ENCODE assay signal across 10 mouse cellular contexts in the genomic region with DNA sequence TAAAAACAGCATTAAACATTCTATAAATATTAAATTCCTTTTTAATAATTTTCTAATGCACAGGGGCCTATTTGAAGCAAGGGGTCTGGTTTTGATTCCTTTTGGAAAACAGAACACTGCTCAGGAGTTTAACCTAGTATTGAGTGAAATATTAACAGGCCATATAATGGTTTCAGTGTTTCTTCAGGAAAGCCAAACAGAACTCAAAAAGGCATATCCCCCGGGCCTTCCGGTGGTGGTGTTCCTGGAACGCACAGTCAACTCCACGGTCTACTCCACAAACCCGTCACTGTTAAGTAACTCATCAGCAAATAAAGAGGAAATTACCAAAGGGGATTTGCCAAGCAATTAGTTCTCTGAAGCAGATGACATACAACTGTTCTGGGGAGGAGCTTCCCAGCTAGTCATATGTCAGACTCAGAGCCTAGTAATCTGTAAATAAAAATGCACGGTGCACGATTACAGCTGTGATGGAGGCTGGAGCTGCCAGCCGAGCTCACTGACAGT. TPM values are rescaled to one million over a fixed set of nuclear protein-coding genes. Genes with fewer than 3 reads are reported as not detected.
DNase-seq lines count a peak whose midpoint lies in the region; ATAC-seq and TF ChIP-seq lines count a peak whose summit lies in the region.
"Had no signal": no experiment of that assay in that cellular context is flagged by ENCODE, and none has a peak within 500 bp of the region (broad histone marks: within the 10 kb centered on the region; RNA-seq: fewer than 3 reads in every experiment).

No protein-coding gene starts in this region.

- 39% methylated on average over 8 of the region's 8 CpGs for WGBS in limb, embryonic 12.5 days
- 81% methylated on average over 8 of the region's 8 CpGs for WGBS in limb, embryonic 10.5 days
- WGBS in bone marrow, adult 2 months: 42% methylated on average over 8 of the region's 8 CpGs
- WGBS in limb, embryonic 15.5 days: 32% methylated on average over 8 of the region's 8 CpGs

- no peaks in the 10 kb centered on the region for H3K9me3 ChIP-seq in limb, embryonic 12.5 days
- H3K9me3 ChIP-seq in limb, embryonic 10.5 days (replicated peaks): no peaks in the 10 kb centered on the region
- no peaks in the 10 kb centered on the region for H3K9me3 ChIP-seq in limb, embryonic 15.5 days
- H3K9me3 ChIP-seq: G1E had no signal

- no peak overlapping the region for H3K4me2 ChIP-seq in limb, embryonic 12.5 days
- H3K4me2 ChIP-seq in limb, embryonic 15.5 days: no peak overlapping the region

- peaks cover 12% of the 10 kb centered on the region for H3K4me1 ChIP-seq in limb, embryonic 12.5 days (replicated peaks)
- no peaks in the 10 kb centered on the region for H3K4me1 ChIP-seq in limb, embryonic 10.5 days
- peaks cover 4% of the 10 kb centered on the region for H3K4me1 ChIP-seq in bone marrow, adult 2 months (ENCODE audit: control insufficient read depth, insufficient read depth, low read length)
- peaks cover 6% of the 10 kb centered on the region for H3K4me1 ChIP-seq in limb, embryonic 15.5 days

- no peak overlapping the region for H3K9ac ChIP-seq in limb, embryonic 12.5 days (replicated peaks)
- no peak overlapping the region for H3K9ac ChIP-seq in limb, embryonic 15.5 days

- no peak for TF ChIP-seq POLR2A in bone marrow, adult 2 months (IDR thresholded peaks at IDR 0.05; ENCODE audit: borderline replicate concordance, control insufficient read depth, low read depth, low read length)

- no peak overlapping the region for H3K4me3 ChIP-seq in limb, embryonic 12.5 days (replicated peaks)
- H3K4me3 ChIP-seq in limb, embryonic 10.5 days: no peak overlapping the region
- no peak overlapping the region for H3K4me3 ChIP-seq in bone marrow, adult 2 months (replicated peaks; ENCODE audit: control insufficient read depth, low read depth, low read length)
- no peak overlapping the region for H3K4me3 ChIP-seq in limb, embryonic 15.5 days

- no peaks in the 10 kb centered on the region for H3K27me3 ChIP-seq in limb, embryonic 12.5 days
- H3K27me3 ChIP-seq in limb, embryonic 10.5 days (ENCODE audit: low read depth, poor library complexity, severe bottlenecking): no peaks in the 10 kb centered on the region
- H3K27me3 ChIP-seq in limb, embryonic 15.5 days: peaks cover 8% of the 10 kb centered on the region; the same call in 1 of the 2 replicates

- H3K27ac ChIP-seq in limb, embryonic 12.5 days: peak overlapping the region; percentile 41; the same call in 1 of the 2 replicates
- no peak overlapping the region for H3K27ac ChIP-seq in limb, embryonic 10.5 days
- H3K27ac ChIP-seq in bone marrow, adult 2 months (ENCODE audit: control insufficient read depth, insufficient read depth, low read depth, low read length, poor library complexity): peak overlapping the region; percentile 31; the same call in 1 of the 2 replicates
- 0 out of 2 replicates have a peak overlapping the region, but pooled peaks have one; percentile 13 for H3K27ac ChIP-seq in limb, embryonic 15.5 days

- no peaks in the 10 kb centered on the region for H3K36me3 ChIP-seq in limb, embryonic 12.5 days
- no peaks in the 10 kb centered on the region for H3K36me3 ChIP-seq in limb, embryonic 10.5 days
- H3K36me3 ChIP-seq in limb, embryonic 15.5 days: no peaks in the 10 kb centered on the region

- no peak for TF ChIP-seq CTCF in bone marrow, adult 2 months (IDR thresholded peaks at IDR 0.05; ENCODE audit: control insufficient read depth, insufficient read depth, low read length)

- no peak for DNase-seq in limb, embryonic 10.5 days (ENCODE audit: low spot score)
- DNase-seq in MN1 (ENCODE audit: low spot score): no peak
- DNase-seq in spleen, adult 12 weeks (ENCODE audit: low spot score): no peak
- no peak for DNase-seq in c-Kit-positive CD71-positive TER-119-positive erythroid progenitor cells, embryonic 14.5 days (ENCODE audit: low spot score)
- DNase-seq: adrenal gland, postnatal 25 days had no signal

- no peak for ATAC-seq in limb, embryonic 12.5 days (ENCODE audit: insufficient number of reproducible peaks, insufficient read depth, low FRiP score, low TSS enrichment, low read depth)
- peak; percentile 75 for ATAC-seq in granulocyte monocyte progenitor cell, adult 5-6 weeks (replicated peaks; ENCODE audit: poor library complexity, severe bottlenecking)
- ATAC-seq in limb, embryonic 15.5 days (ENCODE audit: insufficient number of reproducible peaks, low FRiP score, low TSS enrichment, low read depth): no peak; the same call in 1 of the 2 replicates

RNA-seq across cellular contexts. Expression of a gene that starts 14.4 kb away (rescaled TPM):
- polyA plus RNA-seq in limb, embryonic 12.5 days (2016; fragmentation: Nextera tagmentation; extraction: Ambion mirVana): 2.5 and 2.7 TPM in 2 replicates
- 1.0 and 1.4 TPM in 2 replicates for polyA plus RNA-seq in limb, embryonic 10.5 days (2016; fragmentation: Nextera tagmentation; extraction: Ambion mirVana)
- polyA plus RNA-seq in bone marrow, adult 2 months (2011; ENCODE audit: insufficient read depth, insufficient read length, low replicate concordance, missing spikeins): 3.2 and 5.8 TPM in 2 replicates
- 26.9 and 35.7 TPM in 2 replicates for total RNA-seq in granulocyte monocyte progenitor cell, adult 5-6 weeks (2014; fragmentation: Nextera tagmentation)
- total RNA-seq in granulocyte monocyte progenitor cell, adult 5-6 weeks (2017): 6.0 and 11.9 TPM in 2 replicates
- 5.4 and 6.4 TPM in 2 replicates for polyA plus RNA-seq in limb, embryonic 15.5 days (2015; fragmentation: Nextera tagmentation; extraction: Ambion mirVana)
